Mouse (Mus musculus) splenic B cell, adult 2 months (primary cell): ENCODE results near the gene Nipa1.
"Not testable (repeated sequence)": the region's sequence is repeated elsewhere in the genome, so short reads cannot be mapped to it uniquely, and the experiment has no call there.

Experiments
- DNase-seq: peaks from one replicate; pipeline ENCODE4 v3.0.0-alpha.2; 2011; ENCODE audit warnings: low read depth, low spot score
- H3K27me3 ChIP-seq: 2 replicates; pipeline ENCODE4 v1.6.1; 2012; ENCODE audit warnings: mild to moderate bottlenecking, low read length, moderate library complexity, mixed read lengths; ENCODE audit not compliant: control insufficient read depth, poor library complexity, insufficient read depth, severe bottlenecking
- H3K36me3 ChIP-seq: 2 replicates; pipeline ENCODE4 v1.6.1; 2012; ENCODE audit warnings: mild to moderate bottlenecking, low read length, moderate library complexity, mixed read lengths; ENCODE audit not compliant: control insufficient read depth, poor library complexity, insufficient read depth, severe bottlenecking

Gene Nipa1

DNA sequence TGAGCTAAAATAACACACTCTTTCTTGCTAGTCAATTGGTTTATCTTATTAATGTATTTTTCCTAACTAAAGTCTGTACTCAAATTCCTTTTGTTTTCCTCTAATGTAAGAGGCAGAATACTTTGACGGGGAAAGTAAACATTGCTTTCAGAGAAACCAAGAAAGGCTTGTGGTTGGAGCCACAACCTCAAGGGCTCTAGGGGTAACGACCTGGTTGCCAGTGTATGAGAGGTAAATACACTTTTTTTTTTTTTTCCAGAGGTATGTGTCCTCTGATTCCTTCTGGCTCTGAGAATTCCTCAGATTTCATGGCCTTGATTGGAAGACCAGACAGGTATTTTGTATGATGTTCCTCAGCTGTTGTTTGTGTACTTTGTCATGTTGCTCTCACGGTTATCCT lies 2.0 kb downstream of the Nipa1 start:
- no peak for DNase-seq

DNA sequence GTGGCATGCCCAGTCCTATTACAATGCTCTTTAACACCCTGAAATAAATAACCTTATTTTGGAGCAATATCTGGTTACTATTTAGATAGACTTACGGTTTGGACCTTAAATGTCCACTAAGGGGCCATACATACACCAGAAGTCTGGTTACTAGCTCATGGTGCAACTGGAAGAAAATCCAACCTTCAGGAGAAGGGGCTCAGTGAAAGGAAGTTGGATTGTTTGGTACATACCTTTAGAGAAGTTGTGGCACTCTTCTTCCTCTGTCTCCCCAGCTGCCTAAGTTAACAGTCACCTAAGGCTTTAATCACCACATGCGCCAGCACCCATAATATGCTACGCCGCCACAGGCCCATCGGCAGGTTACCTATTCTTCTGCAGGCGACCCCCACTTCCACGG lies 3.9 kb downstream of the Nipa1 start:
- Histone ChIP-seq H3K27me3 (no peaks in the 10 kb centered on the region; the same call in 1 of the 2 replicates), H3K36me3 (no peaks in the 10 kb centered on the region)
- DNase-seq = no peak

More for the DNA sequence above, 2.0 kb downstream of the Nipa1 start:
- Histone ChIP-seq H3K27me3 (no peaks in the 10 kb centered on the region; the same call in 1 of the 2 replicates), H3K36me3 (no peaks in the 10 kb centered on the region)

DNA sequence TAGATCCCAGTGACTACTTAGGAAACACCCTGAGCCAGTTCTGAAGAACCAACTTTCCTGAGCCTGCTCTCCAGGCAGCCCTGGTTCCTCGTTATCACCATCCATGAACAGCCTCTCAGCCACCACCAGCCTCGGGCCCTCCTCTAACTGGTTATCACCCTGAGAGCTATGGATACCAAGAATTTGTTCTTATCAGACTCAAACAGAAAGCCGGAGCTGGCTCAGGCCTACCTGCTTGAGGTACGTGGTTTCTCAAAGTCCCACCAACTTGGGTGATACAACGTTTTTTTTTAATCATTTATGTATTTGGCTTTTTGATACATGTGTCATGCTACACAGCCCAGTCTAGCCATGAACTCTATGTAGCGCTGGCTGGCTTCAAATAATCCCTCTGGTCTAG lies 4.6 kb downstream of the Nipa1 start:
- Histone ChIP-seq H3K27me3 (no peaks in the 10 kb centered on the region; the same call in 1 of the 2 replicates), H3K36me3 (no peaks in the 10 kb centered on the region)
- DNase-seq = no peak

DNA sequence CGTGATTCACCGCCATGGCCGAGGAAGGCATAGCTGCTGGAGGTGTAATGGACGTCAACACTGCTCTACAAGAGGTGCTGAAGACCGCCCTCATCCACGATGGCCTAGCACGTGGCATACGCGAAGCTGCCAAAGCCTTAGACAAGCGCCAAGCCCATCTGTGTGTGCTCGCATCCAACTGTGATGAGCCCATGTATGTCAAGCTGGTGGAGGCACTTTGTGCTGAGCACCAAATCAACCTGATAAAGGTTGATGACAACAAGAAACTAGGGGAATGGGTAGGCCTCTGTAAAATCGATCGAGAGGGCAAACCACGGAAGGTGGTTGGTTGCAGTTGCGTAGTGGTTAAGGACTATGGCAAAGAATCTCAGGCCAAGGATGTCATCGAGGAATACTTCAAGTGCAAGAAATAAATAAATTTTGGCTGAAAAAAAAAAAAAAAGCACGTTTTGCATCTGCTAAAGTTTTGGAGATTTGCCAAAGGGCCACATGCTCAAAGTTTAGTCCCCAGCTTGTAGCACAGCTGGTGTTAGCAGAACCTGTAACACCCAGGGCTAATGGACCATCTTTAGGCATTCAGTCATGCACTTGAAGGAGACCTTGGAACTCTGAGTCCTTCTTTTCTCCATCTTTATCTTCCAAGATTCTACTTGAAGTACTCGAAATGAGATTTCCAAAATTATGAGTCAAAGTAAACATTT lies 5.6 kb downstream of the Nipa1 start:
- DNase-seq, H3K27me3 ChIP-seq, H3K36me3 ChIP-seq: not testable (repeated sequence)

DNA sequence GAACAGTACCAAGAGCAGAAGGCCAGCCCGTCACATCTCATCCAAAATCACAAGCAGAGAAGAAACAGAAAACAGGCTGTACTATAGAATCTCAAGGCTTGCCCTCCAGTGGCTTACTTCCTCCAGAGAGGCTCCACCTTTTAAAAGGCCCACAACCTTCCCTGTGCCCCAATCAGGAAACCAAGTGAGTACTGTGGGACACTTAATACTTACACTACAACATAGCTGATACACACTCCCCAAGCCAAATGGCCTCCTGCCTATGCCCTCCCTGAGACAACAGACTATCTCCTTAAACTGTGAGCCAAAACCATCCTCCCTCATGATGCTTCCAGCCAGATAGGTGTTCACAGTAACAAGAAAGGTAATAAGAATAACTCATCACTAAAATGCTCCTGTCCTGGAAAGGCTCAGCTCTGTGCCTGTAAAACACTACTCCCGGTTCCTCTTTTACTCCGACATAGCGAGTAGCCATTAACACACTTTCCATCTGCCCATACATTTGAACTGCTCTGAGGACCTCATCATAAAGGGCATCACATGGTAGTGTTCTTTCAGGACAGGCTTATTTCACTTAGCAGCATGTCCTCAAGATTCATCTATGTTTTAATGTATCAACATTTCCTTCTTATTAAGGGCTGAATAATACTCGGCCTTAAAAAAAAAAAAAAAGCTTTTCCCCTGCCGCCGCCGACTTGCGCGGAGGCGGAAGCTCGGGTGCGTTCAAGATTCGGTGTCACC lies 6.3 kb downstream of the Nipa1 start:
- Histone ChIP-seq H3K36me3 (no peaks in the 10 kb centered on the region), H3K27me3 (no peaks in the 10 kb centered on the region)
- DNase-seq = no peak

DNA sequence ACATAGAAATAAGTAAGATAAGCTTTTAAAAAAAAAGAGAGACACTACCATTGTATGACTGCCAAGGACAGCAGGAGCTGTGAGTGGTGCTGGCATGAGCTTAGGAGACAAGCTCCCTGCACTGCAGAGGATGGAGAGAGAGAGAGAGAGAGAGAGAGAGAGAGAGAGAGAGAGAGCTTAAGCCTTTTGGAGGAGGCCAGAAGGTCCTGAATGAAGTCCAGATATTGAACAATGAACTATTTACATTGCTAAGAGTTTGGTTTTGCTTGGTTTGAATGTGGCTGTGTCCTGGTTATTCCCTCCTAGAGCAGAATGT lies 8.8 kb downstream of the Nipa1 start:
- no peaks in the 10 kb centered on the region for H3K36me3 ChIP-seq
- H3K27me3 ChIP-seq = no peaks in the 10 kb centered on the region
- no peak for DNase-seq

DNA sequence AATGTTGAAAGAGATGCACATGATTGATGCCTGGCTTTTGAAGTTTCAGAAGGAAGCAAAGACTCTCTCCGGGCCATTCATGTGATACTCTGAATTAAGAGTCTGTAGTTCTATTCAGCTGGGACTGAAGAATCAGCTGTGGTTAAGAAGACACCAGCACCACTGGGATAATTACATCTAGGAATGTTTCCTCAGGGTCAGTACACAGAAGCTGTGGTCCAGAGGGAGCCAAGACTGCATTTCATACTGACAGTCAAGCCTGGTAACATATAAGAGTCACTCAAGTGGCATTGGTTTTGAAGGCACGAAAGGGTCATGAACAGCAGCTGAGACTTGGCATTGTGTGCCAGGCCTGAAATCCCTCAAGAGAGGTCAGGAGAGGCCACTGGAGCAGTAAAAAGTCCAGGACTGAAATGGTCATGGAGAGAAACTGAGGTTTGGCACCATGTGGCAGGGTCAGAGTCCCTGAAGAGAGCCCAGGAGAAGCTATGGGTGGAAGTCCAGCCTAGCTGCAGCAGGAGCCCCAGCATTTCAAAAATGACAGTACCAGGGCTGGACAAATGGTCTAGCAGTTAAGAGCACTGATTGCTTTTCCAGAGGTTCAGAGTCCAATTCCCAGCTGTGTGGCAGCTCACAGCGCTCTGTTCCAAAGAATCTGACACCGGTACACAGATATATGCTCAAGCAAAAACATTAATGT lies 9.3 kb downstream of the Nipa1 start:
- no peak for DNase-seq
- H3K36me3 ChIP-seq = no peaks in the 10 kb centered on the region
- no peaks in the 10 kb centered on the region for H3K27me3 ChIP-seq

DNA sequence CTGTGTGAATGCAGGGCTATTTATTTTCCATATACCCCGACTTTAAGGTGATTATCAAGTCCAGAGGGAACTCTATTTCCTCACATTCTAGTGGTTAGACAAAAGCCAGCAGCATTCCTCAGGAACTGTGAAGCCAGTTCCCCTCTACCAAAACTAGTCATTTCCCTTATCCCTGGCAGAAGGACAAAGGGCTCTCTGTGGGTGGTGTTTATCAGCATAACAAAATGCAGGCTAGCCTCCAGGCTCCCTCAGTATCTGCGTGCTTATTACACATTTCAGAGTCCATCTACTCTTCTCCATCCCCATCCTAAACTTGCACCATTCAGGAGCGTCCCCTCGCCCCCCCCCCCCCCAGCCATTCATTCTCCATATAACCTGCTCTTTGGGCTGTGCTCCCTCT lies 20.8 kb downstream of the Nipa1 start:
- no peak for DNase-seq
- Histone ChIP-seq H3K36me3 (no peaks in the 10 kb centered on the region), H3K27me3 (no peaks in the 10 kb centered on the region)

DNA sequence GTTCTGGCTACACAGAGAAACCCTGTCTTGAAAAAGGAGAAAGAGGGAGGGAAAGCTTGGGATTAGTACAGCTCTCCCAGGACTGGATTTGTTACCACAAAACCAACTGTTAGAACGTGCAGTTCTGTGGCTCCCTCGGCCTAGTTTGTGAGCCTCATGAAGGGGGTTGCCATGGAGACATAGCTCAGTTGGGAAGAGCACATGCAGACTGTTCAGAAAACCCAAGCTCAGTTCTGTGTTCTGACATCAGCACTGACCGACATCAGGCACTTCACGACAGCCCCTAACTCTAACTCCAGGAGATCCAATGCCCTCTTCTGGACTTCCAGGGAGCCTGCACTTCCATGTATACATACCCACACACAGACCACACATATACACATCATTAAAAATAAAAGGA lies 24.7 kb downstream of the Nipa1 start:
- DNase-seq = no peak
- Histone ChIP-seq H3K36me3 (no peaks in the 10 kb centered on the region), H3K27me3 (no peaks in the 10 kb centered on the region)

DNA sequence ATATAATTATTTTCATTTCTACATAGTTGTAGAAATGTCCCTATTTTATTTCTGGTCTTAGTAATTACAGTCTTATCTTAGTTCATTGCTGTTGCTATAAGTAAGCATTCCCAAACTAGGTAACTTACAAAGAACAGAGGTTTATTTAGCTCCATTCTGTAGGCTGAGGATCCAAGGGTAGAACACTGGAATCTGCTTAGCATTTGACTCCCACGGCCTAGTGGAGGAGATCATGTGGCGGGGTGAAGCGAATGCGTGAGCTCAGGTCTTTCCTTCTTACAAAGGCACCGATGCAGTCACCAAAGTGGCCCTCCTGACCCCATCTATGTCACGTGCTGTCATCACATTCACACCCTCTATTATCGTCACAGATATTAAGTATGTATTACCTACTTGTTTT lies 27.9 kb downstream of the Nipa1 start:
- Histone ChIP-seq H3K27me3 (no peaks in the 10 kb centered on the region), H3K36me3 (no peaks in the 10 kb centered on the region)
- no peak for DNase-seq

DNA sequence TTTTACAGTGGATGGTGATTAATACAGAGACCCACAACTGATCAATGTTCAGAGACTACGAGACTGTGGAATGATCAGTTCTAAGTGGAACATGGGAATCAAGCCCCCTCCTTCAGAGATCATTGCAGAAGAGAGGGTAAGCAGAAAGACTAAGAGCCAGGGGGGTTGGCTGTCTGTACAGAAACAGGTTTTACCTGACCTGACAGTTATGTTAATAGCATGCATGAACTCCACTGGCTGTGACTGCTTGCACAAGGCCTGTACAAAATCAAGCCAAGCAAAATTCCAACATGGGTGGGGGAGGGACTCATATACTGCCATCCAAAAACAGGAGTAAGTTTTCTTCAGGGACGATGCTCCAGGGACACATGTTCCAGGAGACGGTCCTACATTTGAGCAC lies 28.6 kb downstream of the Nipa1 start:
- no peaks in the 10 kb centered on the region for H3K27me3 ChIP-seq
- H3K36me3 ChIP-seq = no peaks in the 10 kb centered on the region
- DNase-seq = no peak

DNA sequence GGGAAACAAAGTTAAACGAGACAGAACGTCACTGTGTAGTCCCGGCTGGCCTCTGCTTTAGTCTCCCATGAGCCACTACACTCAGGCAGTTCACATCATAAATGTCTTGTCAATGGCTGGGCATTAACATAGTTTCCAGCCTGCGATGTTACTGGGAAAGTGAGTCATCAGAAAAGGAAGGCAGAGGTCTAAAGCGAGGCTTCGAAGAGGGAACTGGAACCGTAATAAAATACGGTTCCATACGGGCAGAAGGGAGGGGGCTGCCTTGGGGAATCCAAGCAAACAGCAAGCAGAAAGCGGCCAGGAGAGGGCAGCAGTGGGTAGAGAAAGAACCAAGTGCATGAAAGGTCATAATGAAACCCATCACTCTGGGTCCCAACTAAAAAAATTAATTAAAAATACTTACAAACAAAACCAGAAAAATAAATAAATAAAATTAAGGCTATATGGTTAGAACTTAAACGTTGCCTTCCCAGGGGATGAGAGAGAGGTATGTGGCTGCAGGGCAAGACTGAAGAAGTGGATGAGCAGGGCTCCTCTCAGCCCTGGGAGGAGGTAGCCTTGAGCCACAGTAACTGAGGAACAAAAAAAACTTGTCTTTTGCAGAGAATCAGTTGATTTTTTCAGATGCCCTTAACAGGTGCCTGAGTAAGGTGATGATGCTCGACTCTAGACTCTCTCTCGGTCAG lies 33.1 kb downstream of the Nipa1 start:
- Histone ChIP-seq H3K27me3 (no peaks in the 10 kb centered on the region), H3K36me3 (no peaks in the 10 kb centered on the region)
- DNase-seq = peak; percentile 85

DNA sequence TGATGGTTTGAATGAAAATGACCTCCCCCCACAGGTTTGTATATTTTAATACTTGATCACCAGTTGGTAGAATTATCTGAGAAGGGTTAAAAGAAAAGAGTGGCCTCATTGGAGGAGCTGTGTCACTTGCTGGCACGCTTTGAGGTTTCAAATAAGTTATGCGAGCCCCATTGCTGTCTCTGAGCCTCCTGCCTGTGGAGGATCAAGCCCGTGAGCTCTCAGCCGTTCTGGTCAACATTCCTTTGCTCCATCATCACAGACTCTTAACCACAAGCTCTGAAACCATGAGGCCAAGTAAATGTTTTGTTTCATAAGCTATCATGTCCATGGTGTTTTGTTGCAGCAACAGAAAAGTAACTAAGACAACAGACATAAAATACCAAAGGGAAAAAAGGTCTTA lies 35.0 kb downstream of the Nipa1 start:
- no peaks in the 10 kb centered on the region for H3K36me3 ChIP-seq
- H3K27me3 ChIP-seq = no peaks in the 10 kb centered on the region
- DNase-seq = no peak

DNA sequence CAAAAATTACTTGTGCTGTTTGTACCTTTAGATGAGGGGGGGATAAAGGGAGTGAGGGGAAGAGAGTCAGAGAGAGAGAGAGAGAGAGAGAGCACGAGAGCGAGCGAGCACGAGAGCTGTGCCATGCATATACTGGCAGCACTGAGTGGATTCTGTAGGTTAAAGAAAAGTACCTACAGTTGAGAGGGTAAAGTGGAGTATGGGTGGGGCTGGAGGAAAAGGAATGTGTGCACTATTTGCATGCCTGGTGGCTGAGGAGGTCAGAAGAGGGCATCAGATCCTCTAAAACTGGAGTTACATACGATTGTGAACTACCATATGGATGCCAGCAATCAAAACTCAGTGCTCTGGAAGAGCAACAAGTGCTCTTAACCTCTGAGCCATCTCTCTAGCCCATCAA lies 36.6 kb downstream of the Nipa1 start:
- Histone ChIP-seq H3K36me3 (no peaks in the 10 kb centered on the region), H3K27me3 (no peaks in the 10 kb centered on the region)
- no peak for DNase-seq
